Mouse (Mus musculus) lung, adult 2 months (tissue): ENCODE data around the gene Baat.

Experiments
- CTCF ChIP-seq: fragments of 200-500 bp; IDR thresholded peaks from 2 replicates; pipeline ENCODE4 v1.5.1; 2011; ENCODE audit warnings: mild to moderate bottlenecking, low read length, control low read depth; ENCODE audit not compliant: insufficient read depth
- POLR2A ChIP-seq: fragments of 200-500 bp; IDR thresholded peaks from 2 replicates; pipeline ENCODE4 v1.6.1; 2011; ENCODE audit warnings: low read depth, mild to moderate bottlenecking, control low read depth, low read length, borderline replicate concordance; ENCODE audit errors: extremely low read depth

- no peak for TF ChIP-seq CTCF
- peak; percentile 77; the same call in 1 of the 2 replicates for TF ChIP-seq POLR2A
Measured at GRCm38 (mm10) chr4:49520572-49521340, 14.4 kb upstream of the Baat start, which contains the start of the genes Mrpl50 and Zfp189.
